Mouse (Mus musculus) cortical plate, adult 2 months (tissue): Measurements from ENCODE around the gene Nptx1. TPM values are rescaled to one million over a fixed set of nuclear protein-coding genes. Genes with fewer than 3 reads are reported as not detected.

Experiments
- H3K27ac ChIP-seq: fragments of 200-500 bp; 2 replicates; pipeline ENCODE4 v1.5.1; 2012; ENCODE audit warnings: low read length, control low read depth, inconsistent platforms; ENCODE audit not compliant: insufficient read depth
- H3K4me1 ChIP-seq: fragments of 200-500 bp; 2 replicates; pipeline ENCODE4 v1.6.1; 2011; ENCODE audit warnings: low read length; ENCODE audit not compliant: control insufficient read depth, insufficient read depth
- H3K4me3 ChIP-seq: fragments of 200-500 bp; 2 replicates; pipeline ENCODE4 v1.5.1; 2011; ENCODE audit warnings: mild to moderate bottlenecking, low read length, control low read depth; ENCODE audit not compliant: insufficient read depth
- CTCF ChIP-seq: fragments of 200-500 bp; IDR thresholded peaks from 2 replicates; pipeline ENCODE4 v1.5.1; 2011; ENCODE audit warnings: mild to moderate bottlenecking, control low read depth, low read length; ENCODE audit not compliant: insufficient read depth; ENCODE audit errors: extremely low read depth
- POLR2A ChIP-seq: fragments of 200-500 bp; IDR thresholded peaks from 2 replicates; pipeline ENCODE4 v1.6.1; 2011; ENCODE audit warnings: mild to moderate bottlenecking, low read length, control low read depth; ENCODE audit not compliant: insufficient read depth; ENCODE audit errors: extremely low read depth
- polyA plus RNA-seq: library from polyadenylated mRNA; depleted of rRNA; stranded (reverse); fragments of >200 nt; gene quantifications from 2 replicates; pipeline ENCODE4 v1.2.3, GENCODE M21; 2012

Gene Nptx1
- polyA plus RNA-seq, 1 experiment: 118 TPM

- TF ChIP-seq CTCF: no peak
- TF ChIP-seq POLR2A: no peak
- H3K27ac ChIP-seq: peak overlapping the region; percentile 15; the same call in 1 of the 2 replicates
- H3K4me3 ChIP-seq: no peak overlapping the region
- peaks cover 7% of the 10 kb centered on the region for H3K4me1 ChIP-seq
These were observed 18.6 kb downstream of the Nptx1 start for GRCm38 (mm10) chr11:119528930-119529329.

GRCm38 (mm10) chr11:119526068-119526966, 21.2 kb downstream of the Nptx1 start:
- Histone ChIP-seq H3K27ac (no peak overlapping the region), H3K4me3 (no peak overlapping the region)
- TF ChIP-seq POLR2A (no peak), CTCF (no peak)

GRCm38 (mm10) chr11:119524545-119524949, 23.0 kb downstream of the Nptx1 start:
- peaks cover 10% of the 10 kb centered on the region for H3K4me1 ChIP-seq
- H3K27ac ChIP-seq: no peak overlapping the region
- TF ChIP-seq CTCF: no peak
- TF ChIP-seq POLR2A: no peak
- H3K4me3 ChIP-seq: 0 out of 2 replicates have a peak overlapping the region, but pooled peaks have one; percentile 2

More at GRCm38 (mm10) chr11:119526068-119526966, 21.2 kb downstream of the Nptx1 start:
- H3K4me1 ChIP-seq: peaks cover 7% of the 10 kb centered on the region

GRCm38 (mm10) chr11:119523392-119523791, 24.2 kb downstream of the Nptx1 start:
- Histone ChIP-seq H3K4me1 (peaks cover 6% of the 10 kb centered on the region), H3K27ac (no peak overlapping the region), H3K4me3 (no peak overlapping the region)
- TF ChIP-seq CTCF (no peak), POLR2A (no peak)

GRCm38 (mm10) chr11:119522779-119523178, 24.8 kb downstream of the Nptx1 start:
- Histone ChIP-seq H3K4me3 (no peak overlapping the region), H3K4me1 (peaks cover 5% of the 10 kb centered on the region), H3K27ac (no peak overlapping the region)
- no peak for TF ChIP-seq CTCF
- TF ChIP-seq POLR2A: no peak

GRCm38 (mm10) chr11:119521920-119522710, 25.4 kb downstream of the Nptx1 start:
- Histone ChIP-seq H3K4me3 (no peak overlapping the region), H3K27ac (no peak overlapping the region), H3K4me1 (peaks cover 6% of the 10 kb centered on the region)
- TF ChIP-seq POLR2A (no peak), CTCF (no peak)

- no peak overlapping the region for H3K4me3 ChIP-seq
- no peak for TF ChIP-seq CTCF
- TF ChIP-seq POLR2A: no peak
- peaks cover 9% of the 10 kb centered on the region for H3K4me1 ChIP-seq
- H3K27ac ChIP-seq: peak overlapping the region; percentile 11; the same call in 1 of the 2 replicates
These were observed 26.9 kb downstream of the Nptx1 start for GRCm38 (mm10) chr11:119520713-119521063.

GRCm38 (mm10) chr11:119520005-119520712, 27.4 kb downstream of the Nptx1 start:
- H3K27ac ChIP-seq: peak overlapping the region; percentile 74; the same call in 1 of the 2 replicates
- no peak for TF ChIP-seq CTCF
- no peak for TF ChIP-seq POLR2A
- no peak overlapping the region for H3K4me3 ChIP-seq
- peaks cover 13% of the 10 kb centered on the region for H3K4me1 ChIP-seq

GRCm38 (mm10) chr11:119519387-119519786, 28.2 kb downstream of the Nptx1 start:
- Histone ChIP-seq H3K27ac (peak overlapping the region; percentile 74; the same call in 1 of the 2 replicates), H3K4me3 (no peak overlapping the region), H3K4me1 (peaks cover 16% of the 10 kb centered on the region)
- TF ChIP-seq POLR2A (no peak), CTCF (no peak)
